Mouse (Mus musculus) embryonic facial prominence, embryonic 13.5 days (tissue): ENCODE results near the gene Myo1f. TPM values are rescaled to one million over a fixed set of nuclear protein-coding genes. Genes with fewer than 3 reads are reported as not detected.

Experiments used
- ATAC-seq: fragments of 200-750 bp; cut with Nextera tagmentation; 2 replicates; pipeline ENCODE4 v1.8.0; 2017; ENCODE audit warnings: low read depth; ENCODE audit not compliant: insufficient number of reproducible peaks, insufficient read depth, low FRiP score, low TSS enrichment
- H3K27ac ChIP-seq: fragments of 300-500 bp; sonication (generic); 2 replicates; pipeline ENCODE4 v1.5.1; 2015; ENCODE audit warnings: moderate library complexity, mild to moderate bottlenecking, inconsistent platforms
- H3K27me3 ChIP-seq: fragments of 300-500 bp; sonication (generic); 2 replicates; pipeline ENCODE4 v1.6.1; 2015; ENCODE audit warnings: mild to moderate bottlenecking, inconsistent platforms
- H3K36me3 ChIP-seq: fragments of 300-500 bp; sonication (generic); 2 replicates; pipeline ENCODE4 v1.6.1; 2015; ENCODE audit warnings: mild to moderate bottlenecking, inconsistent platforms
- H3K4me1 ChIP-seq: fragments of 300-500 bp; sonication (generic); 2 replicates; pipeline ENCODE4 v1.6.1; 2015; ENCODE audit warnings: inconsistent platforms
- H3K4me2 ChIP-seq: fragments of 300-500 bp; sonication (generic); 2 replicates; pipeline ENCODE4 v1.6.1; 2015; ENCODE audit warnings: moderate library complexity, mild to moderate bottlenecking, inconsistent platforms
- H3K4me3 ChIP-seq: fragments of 300-500 bp; sonication (generic); 2 replicates; pipeline ENCODE4 v1.5.1; 2015; ENCODE audit warnings: mild to moderate bottlenecking, inconsistent platforms
- H3K9ac ChIP-seq: fragments of 300-500 bp; sonication (generic); 2 replicates; pipeline ENCODE4 v1.6.1; 2015; ENCODE audit warnings: mild to moderate bottlenecking, inconsistent platforms
- H3K9me3 ChIP-seq: fragments of 300-500 bp; sonication (generic); 2 replicates; pipeline ENCODE4 v1.6.1; 2016; ENCODE audit warnings: inconsistent platforms
- WGBS: fragments of 180-500 bp; shearing (Covaris S2); methylation state at CpG from one replicate; pipeline ENCODE4 v1.1.7; 2015; ENCODE audit warnings: mixed read lengths; 5-methylcytosine and 5-hydroxymethylcytosine counted together
- polyA plus RNA-seq: library from polyadenylated mRNA; unstranded; fragments of >200 nt; fragmentation: Nextera tagmentation; extraction: Ambion mirVana; gene quantifications from 2 replicates; pipeline ENCODE4 v1.2.1, GENCODE M21; 2015

Myo1f gene
- polyA plus RNA-seq, 1 experiment from 2014 or later: 2.6 TPM

GRCm38 (mm10) chr17:33629487-33630125 lies 74.1 kb downstream of the Myo1f start:
- peak overlapping the region; percentile 62 for H3K4me3 ChIP-seq
- H3K27me3 ChIP-seq: no peaks in the 10 kb centered on the region
- no peaks in the 10 kb centered on the region for H3K9me3 ChIP-seq
- peaks cover 34% of the 10 kb centered on the region for H3K36me3 ChIP-seq
- 69% methylated on average over 12 of the region's 12 CpGs for WGBS
- ATAC-seq: no peak
- peak overlapping the region; percentile 99 for H3K27ac ChIP-seq
- H3K4me2 ChIP-seq: peak overlapping the region; percentile 64
- peaks cover 25% of the 10 kb centered on the region for H3K4me1 ChIP-seq
- peak overlapping the region; percentile 88 for H3K9ac ChIP-seq

DNA sequence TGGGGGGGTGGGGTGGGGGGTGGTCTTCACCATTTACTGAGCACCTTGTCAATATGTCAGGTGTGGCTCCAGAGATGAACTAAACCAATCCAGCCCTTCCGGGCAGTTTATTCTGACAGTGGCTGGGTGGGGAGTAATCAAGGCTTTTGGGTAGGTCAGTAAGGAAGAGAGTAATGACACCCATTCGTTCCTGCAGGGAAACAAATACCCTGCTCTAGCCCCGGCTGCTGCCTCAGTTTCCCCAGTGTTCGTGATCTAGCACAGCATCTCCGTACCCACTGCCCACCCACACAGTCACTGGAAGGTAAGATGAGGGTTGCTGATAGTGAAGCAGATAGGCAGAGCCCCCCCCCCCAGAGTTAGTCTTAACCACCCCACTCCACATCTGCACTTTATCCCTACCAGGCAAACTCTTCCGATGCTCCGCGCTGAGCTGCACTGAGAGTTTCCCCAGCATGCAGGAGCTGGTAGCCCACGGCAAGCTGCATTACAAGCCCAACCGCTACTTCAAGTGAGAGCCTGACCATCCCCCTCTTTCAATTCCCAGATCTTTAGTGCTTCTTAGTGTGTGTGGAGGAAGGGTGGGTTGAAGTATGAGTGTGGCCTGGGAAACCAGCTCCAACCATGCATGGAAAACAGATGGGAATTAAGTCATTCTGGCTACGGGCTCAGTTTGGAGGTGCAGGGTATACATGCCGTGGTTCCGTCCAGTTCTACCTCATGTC lies 74.8 kb downstream of the Myo1f start:
- 0 out of 2 replicates have a peak overlapping the region, but pooled peaks have one; percentile 48 for H3K27ac ChIP-seq

GRCm38 (mm10) chr17:33631236-33631635 lies 75.7 kb downstream of the Myo1f start:
- no peak overlapping the region for H3K4me2 ChIP-seq
- peaks cover 34% of the 10 kb centered on the region for H3K36me3 ChIP-seq
- no peak overlapping the region for H3K27ac ChIP-seq
- no peak overlapping the region for H3K4me3 ChIP-seq
- peaks cover 25% of the 10 kb centered on the region for H3K4me1 ChIP-seq
- no peak overlapping the region for H3K9ac ChIP-seq
- H3K27me3 ChIP-seq: no peaks in the 10 kb centered on the region
- ATAC-seq: no peak
- no peaks in the 10 kb centered on the region for H3K9me3 ChIP-seq
- WGBS: 92% methylated on average over 9 of the region's 9 CpGs

More for the DNA sequence above, 74.8 kb downstream of the Myo1f start:
- no peak for ATAC-seq
- Histone ChIP-seq H3K4me2 (peak overlapping the region; percentile 64), H3K27me3 (no peaks in the 10 kb centered on the region), H3K9ac (peak overlapping the region; percentile 88), H3K4me1 (peaks cover 25% of the 10 kb centered on the region), H3K36me3 (peaks cover 34% of the 10 kb centered on the region), H3K9me3 (no peaks in the 10 kb centered on the region), H3K4me3 (peak overlapping the region; percentile 12; the same call in 1 of the 2 replicates)
- 66% methylated on average over 13 of the region's 13 CpGs for WGBS

- H3K4me2 ChIP-seq: no peak overlapping the region
- peaks cover 25% of the 10 kb centered on the region for H3K4me1 ChIP-seq
- H3K27ac ChIP-seq: no peak overlapping the region
- no peaks in the 10 kb centered on the region for H3K27me3 ChIP-seq
- H3K36me3 ChIP-seq: peaks cover 34% of the 10 kb centered on the region
- ATAC-seq: no peak
- no peak overlapping the region for H3K9ac ChIP-seq
- H3K4me3 ChIP-seq: no peak overlapping the region
- no peaks in the 10 kb centered on the region for H3K9me3 ChIP-seq
- 85% methylated on average over 5 of the region's 5 CpGs for WGBS
Observed at GRCm38 (mm10) chr17:33631796-33632195, 76.3 kb downstream of the Myo1f start.

GRCm38 (mm10) chr17:33637038-33637437 lies 81.5 kb downstream of the Myo1f start:
- Histone ChIP-seq H3K27me3 (no peaks in the 10 kb centered on the region), H3K4me1 (no peaks in the 10 kb centered on the region), H3K4me3 (no peak overlapping the region), H3K4me2 (no peak overlapping the region), H3K9ac (no peak overlapping the region), H3K36me3 (peaks cover 45% of the 10 kb centered on the region), H3K27ac (no peak overlapping the region), H3K9me3 (no peaks in the 10 kb centered on the region)
- WGBS: 86% methylated on average over 2 of the region's 2 CpGs
- ATAC-seq: no peak

DNA sequence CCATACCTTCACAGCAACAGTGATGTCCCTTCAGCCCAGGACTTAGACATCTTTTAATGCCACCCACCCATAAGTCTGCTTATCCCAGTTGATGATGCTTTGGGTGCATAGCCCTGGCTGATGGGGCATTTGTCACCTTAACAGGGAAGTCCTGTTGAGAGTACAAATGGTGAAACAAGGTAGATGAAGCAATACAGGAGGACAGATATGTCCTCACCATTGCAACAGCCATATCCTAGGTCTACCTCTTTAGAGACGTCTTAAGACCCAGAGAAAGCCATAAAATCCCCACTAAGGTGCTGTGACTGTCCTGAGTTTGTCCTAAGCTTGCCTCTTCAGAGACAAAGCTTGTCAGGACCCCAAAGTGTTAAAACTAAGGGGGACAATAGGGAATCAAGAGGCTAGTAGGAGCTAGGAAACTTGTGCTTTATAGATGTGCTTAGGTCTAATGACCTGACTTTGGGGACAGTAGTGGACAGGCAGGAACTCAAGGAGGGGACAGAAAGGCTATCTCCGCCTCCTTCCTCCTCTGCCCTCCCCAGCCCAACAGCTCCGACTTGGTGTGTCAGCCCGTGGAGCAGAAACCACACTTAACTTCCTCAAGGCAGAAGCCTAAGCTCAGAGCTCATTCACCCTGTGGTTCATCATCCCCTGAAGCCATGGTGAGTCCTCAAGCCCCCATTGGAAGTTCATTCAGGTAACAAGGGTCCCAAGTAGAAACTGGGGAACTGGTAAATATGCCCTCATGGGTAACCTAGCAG lies 82.2 kb downstream of the Myo1f start, which contains the start of gene Pram1:
Pram1 (plus strand) TSS at position 541 of the 761 bp plus-strand sequence.
- Histone ChIP-seq H3K4me3 (no peak within 1 kb of the TSS), H3K4me2 (no peak within 1 kb of the TSS), H3K36me3 (peaks cover 45% of the 10 kb centered on the region), H3K27me3 (no peaks in the 10 kb centered on the region), H3K9ac (no peak within 1 kb of the TSS), H3K4me1 (no peaks in the 10 kb centered on the region), H3K9me3 (no peaks in the 10 kb centered on the region), H3K27ac (no peak within 1 kb of the TSS)
- no peak for ATAC-seq
- WGBS: 89% methylated on average over 4 of the region's 4 CpGs

DNA sequence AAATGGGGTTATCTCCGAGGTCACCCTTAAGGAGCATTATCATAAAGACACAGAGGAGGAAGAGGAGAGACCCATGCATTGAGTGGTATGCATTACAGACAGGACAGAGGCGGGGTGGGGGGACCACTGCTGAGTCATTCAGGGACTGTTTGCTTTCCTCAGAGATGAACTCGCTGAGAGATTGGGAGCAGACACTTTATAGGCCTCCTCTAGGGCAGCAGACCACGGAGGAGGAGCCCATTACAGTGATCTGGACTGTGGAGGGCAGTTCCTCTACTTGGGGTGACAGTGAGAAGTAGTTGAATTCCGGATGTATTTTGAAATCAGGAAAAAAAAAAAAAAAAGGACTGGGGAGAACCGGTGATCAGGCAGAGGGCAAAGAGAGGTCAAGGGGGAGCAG lies 84.2 kb downstream of the Myo1f start:
- Histone ChIP-seq H3K4me1 (no peaks in the 10 kb centered on the region), H3K4me2 (no peak overlapping the region), H3K36me3 (peaks cover 53% of the 10 kb centered on the region), H3K9me3 (no peaks in the 10 kb centered on the region), H3K9ac (no peak overlapping the region), H3K27me3 (no peaks in the 10 kb centered on the region), H3K4me3 (no peak overlapping the region), H3K27ac (no peak overlapping the region)
- 65% methylated on average over 6 of the region's 6 CpGs for WGBS
- no peak for ATAC-seq

DNA sequence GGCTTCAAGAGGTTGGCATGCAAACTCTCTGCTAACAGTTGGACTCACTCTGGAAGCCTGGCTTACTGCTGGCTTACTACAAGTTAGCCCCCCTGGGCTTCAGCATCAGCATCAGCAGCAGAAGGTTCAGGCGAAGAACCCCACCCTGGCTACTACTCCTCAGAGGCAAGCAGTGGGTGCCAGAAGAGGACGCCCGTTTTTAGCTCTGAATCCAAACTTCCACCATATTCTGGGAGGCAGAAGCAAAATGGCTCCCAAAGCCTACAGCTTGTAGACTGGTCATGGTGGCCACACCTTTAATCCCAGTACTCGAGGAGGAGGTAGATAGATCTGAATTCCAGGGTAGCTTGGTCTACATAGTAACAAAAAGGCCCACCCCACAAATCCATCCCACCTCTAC lies 88.6 kb downstream of the Myo1f start:
- Histone ChIP-seq H3K9ac (no peak overlapping the region), H3K4me3 (no peak overlapping the region), H3K27me3 (no peaks in the 10 kb centered on the region), H3K36me3 (peaks cover 82% of the 10 kb centered on the region), H3K4me2 (no peak overlapping the region), H3K9me3 (no peaks in the 10 kb centered on the region), H3K4me1 (no peaks in the 10 kb centered on the region), H3K27ac (no peak overlapping the region)
- no peak for ATAC-seq
- WGBS: 95% methylated on average over 4 of the region's 4 CpGs

DNA sequence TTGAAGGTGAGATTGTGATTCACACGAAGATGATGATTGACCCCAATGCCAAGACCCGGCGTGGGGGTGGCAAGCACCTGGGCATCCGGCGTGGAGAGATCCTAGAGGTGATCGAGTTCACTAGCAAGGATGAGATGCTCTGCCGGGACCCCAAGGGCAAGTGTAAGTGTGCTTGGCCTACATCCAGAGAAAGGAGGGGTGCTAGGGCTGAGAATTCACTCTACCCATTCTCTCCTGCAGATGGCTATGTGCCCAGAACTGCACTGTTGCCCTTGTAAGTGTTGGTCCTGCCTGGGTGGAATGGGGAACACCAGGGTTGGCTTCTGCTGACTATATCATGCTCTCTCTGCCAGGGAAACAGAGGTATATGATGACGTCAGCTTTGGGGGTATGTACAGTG lies 89.6 kb downstream of the Myo1f start:
- Histone ChIP-seq H3K4me1 (no peaks in the 10 kb centered on the region), H3K9ac (no peak overlapping the region), H3K9me3 (no peaks in the 10 kb centered on the region), H3K36me3 (peaks cover 92% of the 10 kb centered on the region), H3K27ac (no peak overlapping the region), H3K4me2 (no peak overlapping the region), H3K27me3 (no peaks in the 10 kb centered on the region), H3K4me3 (no peak overlapping the region)
- WGBS: 93% methylated on average over 8 of the region's 8 CpGs
- no peak for ATAC-seq

DNA sequence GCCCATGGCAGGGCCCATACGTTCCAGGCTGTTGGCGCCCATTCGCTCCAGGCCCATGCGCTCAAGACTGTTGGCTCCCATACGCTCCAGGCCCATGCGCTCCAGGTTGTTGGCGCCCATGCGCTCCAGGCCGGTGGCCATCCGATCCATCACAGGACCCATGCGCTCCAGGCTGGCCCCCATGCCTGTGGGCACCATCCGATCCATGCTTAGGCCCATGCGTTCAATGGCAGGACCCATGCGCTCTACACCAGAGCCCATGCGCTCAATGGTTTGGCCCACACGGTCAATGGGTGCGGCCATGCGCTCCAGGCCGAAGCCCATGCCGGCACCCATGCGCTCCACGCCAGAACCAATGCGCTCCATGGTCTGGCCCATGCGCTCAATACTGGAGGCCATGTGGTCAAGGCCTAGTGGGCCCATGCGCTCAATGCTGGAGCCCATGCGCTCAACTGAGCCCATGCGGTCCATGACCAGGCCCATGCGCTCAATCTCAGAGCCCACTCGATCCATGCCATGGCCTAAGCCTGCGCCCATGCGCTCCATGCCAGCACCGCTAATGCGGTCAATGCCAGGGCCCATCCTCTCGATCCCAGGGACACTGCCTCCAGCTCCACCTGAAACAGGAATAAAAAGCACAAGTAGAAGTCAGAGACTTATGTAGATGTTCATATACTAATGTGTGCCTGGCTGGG lies 94.4 kb downstream of the Myo1f start:
- Histone ChIP-seq H3K9ac (no peak overlapping the region), H3K27me3 (no peaks in the 10 kb centered on the region), H3K4me3 (no peak overlapping the region), H3K9me3 (no peaks in the 10 kb centered on the region), H3K36me3 (peaks cover 94% of the 10 kb centered on the region), H3K27ac (no peak overlapping the region), H3K4me1 (no peaks in the 10 kb centered on the region), H3K4me2 (no peak overlapping the region)
- WGBS: 98% methylated on average over 34 of the region's 34 CpGs
- ATAC-seq: no peak
